Mouse (Mus musculus): ENCODE data around the gene Krtcap3. TPM values are rescaled to one million over a fixed set of nuclear protein-coding genes. Genes with fewer than 3 reads are reported as not detected.

Gene Krtcap3
- polyA plus RNA-seq, 1 experiment from 2014 or later, result 64.2 TPM

GRCm38 (mm10) chr5:31219911-31220447 lies 31.5 kb upstream of the Krtcap3 start:
- under 1% methylated on average over 40 of the region's 40 CpGs for WGBS
- H3K27me3 ChIP-seq (ENCODE audit: control insufficient read depth, insufficient read depth, low read length), result no peaks in the 10 kb centered on the region
- no peaks in the 10 kb centered on the region for H3K9me3 ChIP-seq (replicated peaks; ENCODE audit: control insufficient read depth, low read length)
- peak; percentile 59 for ATAC-seq (ENCODE audit: insufficient read depth, low FRiP score)
- peaks cover 4% of the 10 kb centered on the region for H3K4me1 ChIP-seq (ENCODE audit: control insufficient read depth, insufficient read depth, low read length)
- H3K4me2 ChIP-seq (ENCODE audit: low read depth, low read length), result peak overlapping the region; percentile 69
- peak overlapping the region; percentile 92 for H3K9ac ChIP-seq (ENCODE audit: low read length)
- H3K27ac ChIP-seq (ENCODE audit: low read length), result peak overlapping the region; percentile 90
- H3K36me3 ChIP-seq (ENCODE audit: control insufficient read depth, insufficient read depth, low read length), result no peaks in the 10 kb centered on the region
- H3K4me3 ChIP-seq (replicated peaks; ENCODE audit: low read length), result peak overlapping the region; percentile 87

DNA sequence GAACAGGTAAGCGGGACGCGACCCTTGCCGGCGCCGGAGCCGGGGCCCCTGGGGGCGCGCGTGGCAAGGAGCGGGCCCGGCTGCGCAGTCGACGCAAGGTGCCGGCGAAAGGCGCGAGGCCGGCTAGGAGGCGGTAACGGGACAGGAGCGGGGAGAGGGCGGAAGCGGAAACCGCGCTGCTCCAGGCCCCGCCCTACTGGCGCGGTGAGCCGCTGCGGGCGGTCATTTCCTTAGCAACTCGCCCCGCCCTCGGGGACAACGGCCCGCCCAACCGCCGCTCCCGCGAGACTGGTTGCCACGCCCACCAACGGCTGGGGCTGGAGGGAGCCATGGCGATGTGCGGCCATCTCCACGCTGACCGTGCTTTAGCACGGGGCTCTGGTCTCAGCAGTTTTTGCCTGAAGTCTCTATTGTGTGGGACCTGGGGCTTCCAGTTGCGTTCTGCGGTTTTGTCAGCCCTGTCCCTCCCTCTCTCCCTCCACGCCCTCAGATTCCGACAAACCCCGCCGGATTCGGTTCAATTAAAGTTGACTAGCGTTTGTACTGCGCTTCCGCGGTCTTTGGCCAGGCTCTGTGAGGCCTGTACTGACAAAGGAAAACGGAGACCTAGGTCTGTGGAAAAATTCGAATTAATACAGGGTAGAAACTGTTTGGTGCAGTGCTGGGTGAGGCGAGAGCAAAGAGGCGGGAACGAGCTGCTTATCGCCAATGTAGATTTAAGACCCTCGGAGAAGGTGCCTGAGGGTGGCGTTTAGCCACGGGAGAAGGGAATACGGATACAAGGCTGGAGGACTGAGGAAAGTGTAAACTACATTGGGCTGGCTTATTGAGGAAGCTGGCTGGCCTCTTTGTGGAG lies 30.8 kb upstream of the Krtcap3 start, which contains the start of gene Ppm1g:
Ppm1g (minus strand) TSS at position 240 of the 856 bp plus-strand sequence.
- Histone ChIP-seq H3K9me3 (replicated peaks; ENCODE audit: control insufficient read depth, low read length) (no peaks in the 10 kb centered on the region), H3K4me1 (ENCODE audit: control insufficient read depth, insufficient read depth, low read length) (peaks cover 4% of the 10 kb centered on the region), H3K27ac (ENCODE audit: low read length) (peak within 1 kb of the TSS; percentile 91), H3K36me3 (ENCODE audit: control insufficient read depth, insufficient read depth, low read length) (no peaks in the 10 kb centered on the region), H3K4me2 (ENCODE audit: low read depth, low read length) (peak within 1 kb of the TSS; percentile 79), H3K4me3 (replicated peaks; ENCODE audit: low read length) (peak within 1 kb of the TSS; percentile 87), H3K27me3 (ENCODE audit: control insufficient read depth, insufficient read depth, low read length) (no peaks in the 10 kb centered on the region), H3K9ac (ENCODE audit: low read length) (peak within 1 kb of the TSS; percentile 92)
- ATAC-seq (ENCODE audit: insufficient read depth, low FRiP score), result peak; percentile 97
- 1% methylated on average over 68 of the region's 70 CpGs for WGBS

GRCm38 (mm10) chr5:31221304-31221945 lies 30.1 kb upstream of the Krtcap3 start:
- no peaks in the 10 kb centered on the region for H3K9me3 ChIP-seq (replicated peaks; ENCODE audit: control insufficient read depth, low read length)
- H3K27me3 ChIP-seq (ENCODE audit: control insufficient read depth, insufficient read depth, low read length), result no peaks in the 10 kb centered on the region
- H3K4me2 ChIP-seq (ENCODE audit: low read depth, low read length), result peak overlapping the region; percentile 79
- peak overlapping the region; percentile 87 for H3K4me3 ChIP-seq (replicated peaks; ENCODE audit: low read length)
- no peaks in the 10 kb centered on the region for H3K36me3 ChIP-seq (ENCODE audit: control insufficient read depth, insufficient read depth, low read length)
- WGBS, result 17% methylated on average over 11 of the region's 11 CpGs
- H3K27ac ChIP-seq (ENCODE audit: low read length), result peak overlapping the region; percentile 91
- peak overlapping the region; percentile 76 for H3K9ac ChIP-seq (ENCODE audit: low read length)
- ATAC-seq (ENCODE audit: insufficient read depth, low FRiP score), result no peak
- peaks cover 4% of the 10 kb centered on the region for H3K4me1 ChIP-seq (ENCODE audit: control insufficient read depth, insufficient read depth, low read length)

- Histone ChIP-seq H3K9ac (ENCODE audit: low read length) (no peak overlapping the region), H3K27ac (ENCODE audit: low read length) (no peak overlapping the region), H3K4me1 (ENCODE audit: control insufficient read depth, insufficient read depth, low read length) (peaks cover 4% of the 10 kb centered on the region), H3K4me2 (ENCODE audit: low read depth, low read length) (no peak overlapping the region), H3K36me3 (ENCODE audit: control insufficient read depth, insufficient read depth, low read length) (no peaks in the 10 kb centered on the region), H3K9me3 (replicated peaks; ENCODE audit: control insufficient read depth, low read length) (no peaks in the 10 kb centered on the region), H3K27me3 (ENCODE audit: control insufficient read depth, insufficient read depth, low read length) (no peaks in the 10 kb centered on the region), H3K4me3 (replicated peaks; ENCODE audit: low read length) (no peak overlapping the region)
- 91% methylated on average over 9 of the region's 9 CpGs for WGBS
- ATAC-seq (ENCODE audit: insufficient read depth, low FRiP score), result no peak
Observed at GRCm38 (mm10) chr5:31222696-31223095, 28.8 kb upstream of the Krtcap3 start.

DNA sequence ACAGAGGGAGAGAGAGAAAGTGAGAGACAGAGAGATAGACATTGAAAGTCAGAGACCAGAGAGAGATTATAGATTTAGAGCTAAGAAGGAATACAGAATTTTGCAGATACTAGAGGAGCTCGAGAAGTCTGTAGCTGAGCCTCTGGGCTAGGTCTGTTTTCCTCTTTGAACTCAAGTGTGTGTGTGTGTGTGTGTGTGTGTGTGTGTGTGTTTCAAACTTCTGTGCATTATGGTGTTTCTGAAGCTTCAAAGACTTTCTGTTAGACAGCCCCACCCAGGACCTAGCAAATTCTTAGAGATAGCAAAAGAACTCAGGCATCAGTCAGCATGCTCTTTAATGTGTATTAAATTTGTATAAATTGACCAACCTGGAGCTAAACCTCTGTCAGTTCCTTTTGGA lies 24.9 kb upstream of the Krtcap3 start:
- Histone ChIP-seq H3K36me3 (ENCODE audit: control insufficient read depth, insufficient read depth, low read length) (no peaks in the 10 kb centered on the region), H3K9me3 (replicated peaks; ENCODE audit: control insufficient read depth, low read length) (no peaks in the 10 kb centered on the region), H3K27me3 (ENCODE audit: control insufficient read depth, insufficient read depth, low read length) (no peaks in the 10 kb centered on the region), H3K9ac (ENCODE audit: low read length) (no peak overlapping the region), H3K4me2 (ENCODE audit: low read depth, low read length) (no peak overlapping the region), H3K4me3 (replicated peaks; ENCODE audit: low read length) (no peak overlapping the region), H3K4me1 (ENCODE audit: control insufficient read depth, insufficient read depth, low read length) (no peaks in the 10 kb centered on the region), H3K27ac (ENCODE audit: low read length) (no peak overlapping the region)
- ATAC-seq (ENCODE audit: insufficient read depth, low FRiP score), result no peak
- WGBS, result 68% methylated on average over 1 of the region's 1 CpGs

- peak within 1 kb of the TSS; percentile 99 for H3K9ac ChIP-seq (ENCODE audit: low read length)
- under 1% methylated on average over 86 of the region's 103 CpGs for WGBS
- H3K4me2 ChIP-seq (ENCODE audit: low read depth, low read length), result peak within 1 kb of the TSS; percentile 93
- ATAC-seq (ENCODE audit: insufficient read depth, low FRiP score), result peak; percentile 99
- peaks cover 5% of the 10 kb centered on the region for H3K4me1 ChIP-seq (ENCODE audit: control insufficient read depth, insufficient read depth, low read length)
- no peaks in the 10 kb centered on the region for H3K27me3 ChIP-seq (ENCODE audit: control insufficient read depth, insufficient read depth, low read length)
- no peaks in the 10 kb centered on the region for H3K9me3 ChIP-seq (replicated peaks; ENCODE audit: control insufficient read depth, low read length)
- peaks cover 14% of the 10 kb centered on the region; the same call in 1 of the 2 replicates for H3K36me3 ChIP-seq (ENCODE audit: control insufficient read depth, insufficient read depth, low read length)
- H3K4me3 ChIP-seq (replicated peaks; ENCODE audit: low read length), result peak within 1 kb of the TSS; percentile 88
- peak within 1 kb of the TSS; percentile 99 for H3K27ac ChIP-seq (ENCODE audit: low read length)
Observed at GRCm38 (mm10) chr5:31240637-31241521, 10.6 kb upstream of the Krtcap3 start, which contains the start of the genes Nrbp1 and Gm9970. Gene Nrbp1, plus strand, starts transcription at chr5:31240864. Gene Gm9970, minus strand, starts transcription at chr5:31241232.

GRCm38 (mm10) chr5:31241522-31242034 lies 9.9 kb upstream of the Krtcap3 start:
- under 1% methylated on average over 13 of the region's 13 CpGs for WGBS
- H3K4me2 ChIP-seq (ENCODE audit: low read depth, low read length), result peak overlapping the region; percentile 93
- peak overlapping the region; percentile 88 for H3K4me3 ChIP-seq (replicated peaks; ENCODE audit: low read length)
- peaks cover 5% of the 10 kb centered on the region for H3K4me1 ChIP-seq (ENCODE audit: control insufficient read depth, insufficient read depth, low read length)
- ATAC-seq (ENCODE audit: insufficient read depth, low FRiP score), result no peak
- H3K9ac ChIP-seq (ENCODE audit: low read length), result peak overlapping the region; percentile 99
- H3K36me3 ChIP-seq (ENCODE audit: control insufficient read depth, insufficient read depth, low read length), result peaks cover 14% of the 10 kb centered on the region; the same call in 1 of the 2 replicates
- peak overlapping the region; percentile 99 for H3K27ac ChIP-seq (ENCODE audit: low read length)
- no peaks in the 10 kb centered on the region for H3K9me3 ChIP-seq (replicated peaks; ENCODE audit: control insufficient read depth, low read length)
- no peaks in the 10 kb centered on the region for H3K27me3 ChIP-seq (ENCODE audit: control insufficient read depth, insufficient read depth, low read length)

- Histone ChIP-seq H3K9ac (ENCODE audit: low read length) (peak overlapping the region; percentile 99), H3K4me3 (replicated peaks; ENCODE audit: low read length) (peak overlapping the region; percentile 88), H3K4me2 (ENCODE audit: low read depth, low read length) (peak overlapping the region; percentile 93), H3K27ac (ENCODE audit: low read length) (no peak overlapping the region), H3K27me3 (ENCODE audit: control insufficient read depth, insufficient read depth, low read length) (no peaks in the 10 kb centered on the region), H3K36me3 (ENCODE audit: control insufficient read depth, insufficient read depth, low read length) (peaks cover 17% of the 10 kb centered on the region; the same call in 1 of the 2 replicates), H3K9me3 (replicated peaks; ENCODE audit: control insufficient read depth, low read length) (no peaks in the 10 kb centered on the region), H3K4me1 (ENCODE audit: control insufficient read depth, insufficient read depth, low read length) (peaks cover 5% of the 10 kb centered on the region)
- ATAC-seq (ENCODE audit: insufficient read depth, low FRiP score), result no peak
- WGBS, result 21% methylated on average over 10 of the region's 10 CpGs
Observed at GRCm38 (mm10) chr5:31242191-31242590, 9.3 kb upstream of the Krtcap3 start.

All from stomach, embryonic 16.5 days (tissue).